Mouse (Mus musculus) liver, embryonic 14.5 days (tissue): ENCODE measurements around the gene Plcb3.

ENCODE experiments used
- CTCF ChIP-seq: IDR thresholded peaks from 2 replicates; pipeline ENCODE4 v1.5.1; 2016; ENCODE audit warnings: antibody characterized with exemption, low read depth, control low read depth
- EP300 ChIP-seq: IDR thresholded peaks from 2 replicates; pipeline ENCODE4 v1.6.1; 2016; ENCODE audit warnings: antibody characterized with exemption, low read depth

DNA sequence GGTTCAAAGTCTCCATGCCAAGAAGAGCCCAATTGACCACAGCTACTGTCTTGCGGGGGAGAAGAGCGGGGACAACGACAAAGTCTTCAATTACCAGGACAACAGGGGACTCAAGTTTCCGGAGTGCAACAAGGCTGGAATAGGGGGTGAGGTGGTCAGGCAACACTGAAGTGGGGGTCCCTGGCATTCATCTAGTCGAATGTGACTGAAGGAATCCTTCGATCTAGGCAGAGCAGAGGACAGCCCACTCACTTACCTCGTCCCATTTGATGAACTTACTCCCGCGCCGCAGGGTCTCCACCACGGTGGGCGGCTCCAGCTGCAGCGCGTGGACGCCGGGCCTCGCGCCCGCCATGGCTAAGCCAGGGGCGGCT is 7.0 kb downstream of the Plcb3 start:
- TF ChIP-seq EP300 (no peak), CTCF (no peak)
